Mouse (Mus musculus) kidney, adult 18-20 months (tissue): ENCODE results near the gene Ckap5.

ENCODE experiments used
- DNase-seq: peaks from one replicate; pipeline ENCODE4 v3.0.0; 2021

Ckap5 gene

DNA sequence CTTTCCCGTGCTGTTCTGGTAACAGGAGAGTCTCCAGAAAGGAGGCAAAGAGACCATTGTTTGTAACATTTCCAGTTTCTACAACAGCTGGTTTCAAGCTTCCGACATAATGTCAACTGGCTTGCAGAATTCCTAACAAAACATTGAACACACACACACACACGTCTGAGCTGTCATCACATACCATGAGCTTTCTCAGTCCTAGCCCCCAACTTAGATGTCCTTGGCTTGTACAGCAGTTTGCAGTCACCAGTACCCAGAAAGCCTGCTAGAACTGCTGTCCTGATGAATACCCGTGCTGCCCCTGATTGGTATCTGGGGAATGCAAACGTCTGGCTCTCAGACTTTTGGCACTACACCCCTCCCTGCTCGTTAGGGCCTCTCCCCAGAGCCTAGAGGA, 129.3 kb downstream of the Ckap5 start:
- no peak for DNase-seq

DNA sequence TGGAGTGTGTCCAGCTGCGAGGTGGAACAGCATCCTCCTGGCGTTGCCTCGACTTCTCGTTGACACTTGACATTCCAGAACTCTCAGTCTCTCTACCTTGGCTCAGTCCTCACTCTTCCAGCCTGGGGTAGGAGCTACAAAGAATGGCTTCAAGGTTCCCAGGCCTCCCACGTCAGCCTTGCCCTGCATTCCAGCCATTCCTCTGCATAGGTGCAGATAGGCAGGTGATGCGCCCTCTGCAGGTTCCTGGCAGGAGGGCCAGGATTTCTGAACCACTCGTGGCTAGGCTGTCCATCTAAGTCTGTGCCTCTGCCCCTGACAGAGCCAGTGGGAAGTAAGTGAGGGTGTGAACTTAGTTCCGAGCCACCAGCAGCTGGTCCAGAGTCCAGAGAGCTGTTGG, 130.2 kb downstream of the Ckap5 start:
- peak; percentile 52 for DNase-seq

DNA sequence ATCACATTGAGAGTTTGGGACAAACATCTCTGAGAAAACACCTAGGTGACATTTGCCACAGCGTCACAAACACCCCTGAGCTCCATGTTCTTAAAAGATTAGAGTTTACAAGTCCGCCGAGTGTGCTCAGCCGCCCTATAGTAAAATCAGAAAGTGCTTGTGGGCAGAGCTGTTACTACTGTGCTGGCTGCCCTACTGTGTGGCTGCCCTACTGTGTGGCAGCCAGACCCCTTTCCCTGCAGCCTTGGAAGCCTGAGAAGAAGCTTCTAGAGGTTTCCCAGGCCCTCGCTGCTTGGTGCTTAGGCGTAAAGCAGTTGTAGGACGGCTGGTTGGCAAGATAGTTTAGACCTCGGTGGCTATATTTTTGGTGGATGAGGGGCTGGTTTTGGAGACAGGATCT, 133.1 kb downstream of the Ckap5 start:
- DNase-seq = no peak

DNA sequence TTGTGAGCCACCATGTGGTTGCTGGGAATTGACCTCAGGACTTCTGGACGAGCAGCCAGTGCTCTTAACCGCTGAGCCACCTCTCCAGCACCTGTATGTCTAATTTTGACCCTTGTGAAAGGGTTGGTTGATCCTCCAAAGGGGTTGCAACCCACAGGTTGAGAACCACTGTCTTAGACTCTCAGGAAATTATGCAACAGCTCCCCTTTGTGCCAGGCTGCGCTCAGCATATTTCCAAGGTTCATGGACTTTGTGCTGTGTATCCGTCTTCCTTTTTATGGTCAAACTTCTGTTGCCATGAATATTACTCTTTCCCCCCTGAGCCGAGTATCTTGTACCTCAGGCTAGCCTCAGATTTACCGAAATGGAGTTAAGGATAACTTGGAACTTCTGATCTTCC, 134.4 kb downstream of the Ckap5 start:
- peak; percentile 59 for DNase-seq

DNA sequence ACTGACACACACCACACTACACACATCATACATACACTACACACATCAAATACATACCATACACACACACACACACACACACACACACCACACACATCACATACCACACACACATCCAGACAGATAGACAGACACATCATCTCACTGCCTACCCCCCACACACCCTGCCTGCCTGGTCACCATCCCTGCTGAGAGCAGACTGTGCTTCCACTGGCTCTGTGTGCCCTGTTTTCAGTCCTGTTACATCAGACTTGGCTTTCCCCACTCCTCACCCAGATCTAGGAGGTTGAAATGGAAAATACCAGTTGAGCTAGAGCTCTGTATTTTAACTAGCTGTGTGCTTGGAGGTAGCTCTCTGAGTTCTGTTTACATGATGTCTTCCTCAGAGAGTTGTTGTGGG, 138.2 kb downstream of the Ckap5 start:
- no peak for DNase-seq

DNA sequence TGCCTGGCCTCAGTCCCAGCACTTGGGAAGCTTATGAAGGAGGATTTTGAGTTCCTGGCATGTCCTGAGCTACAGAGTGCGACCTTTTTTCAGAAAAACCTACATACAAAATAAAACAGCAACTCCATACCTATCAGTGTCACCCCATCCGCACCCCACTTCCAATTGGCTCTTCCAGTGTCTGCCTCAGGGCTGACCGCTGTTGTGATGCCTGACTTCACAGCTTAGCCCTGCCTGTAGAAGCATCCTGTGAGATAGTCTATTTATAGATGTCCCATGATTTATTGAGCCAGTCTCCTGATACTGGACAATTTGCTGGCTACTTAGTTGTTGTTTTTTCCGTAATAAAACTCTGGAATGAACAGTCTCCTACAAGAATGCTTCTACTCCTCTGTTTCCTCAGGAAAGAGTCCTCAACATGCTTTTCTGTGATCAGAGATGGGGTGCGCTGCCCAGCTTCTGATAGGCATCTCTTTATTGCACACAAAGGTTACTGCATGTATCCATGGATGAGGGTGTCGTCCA, 139.9 kb downstream of the Ckap5 start:
- no peak for DNase-seq

DNA sequence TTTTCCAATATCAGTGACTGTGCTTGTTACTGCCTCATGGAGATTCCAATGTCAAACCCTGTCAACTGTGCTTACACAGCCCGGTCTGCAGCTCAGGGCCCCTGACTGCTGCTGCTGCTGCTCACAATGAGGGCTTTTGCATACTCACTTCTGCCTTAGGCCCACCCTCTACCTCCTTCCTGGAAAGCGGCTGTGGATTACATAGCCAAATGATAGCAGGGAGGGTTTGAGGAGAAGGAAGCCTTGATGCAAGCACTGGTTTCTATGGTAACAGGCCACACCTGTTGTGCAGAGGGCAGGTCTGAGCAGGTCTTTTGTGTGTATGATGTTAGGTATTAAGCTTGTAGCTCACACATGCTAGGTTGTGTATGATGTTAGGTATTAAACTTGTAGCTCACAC, 141.2 kb downstream of the Ckap5 start:
- DNase-seq = no peak

DNA sequence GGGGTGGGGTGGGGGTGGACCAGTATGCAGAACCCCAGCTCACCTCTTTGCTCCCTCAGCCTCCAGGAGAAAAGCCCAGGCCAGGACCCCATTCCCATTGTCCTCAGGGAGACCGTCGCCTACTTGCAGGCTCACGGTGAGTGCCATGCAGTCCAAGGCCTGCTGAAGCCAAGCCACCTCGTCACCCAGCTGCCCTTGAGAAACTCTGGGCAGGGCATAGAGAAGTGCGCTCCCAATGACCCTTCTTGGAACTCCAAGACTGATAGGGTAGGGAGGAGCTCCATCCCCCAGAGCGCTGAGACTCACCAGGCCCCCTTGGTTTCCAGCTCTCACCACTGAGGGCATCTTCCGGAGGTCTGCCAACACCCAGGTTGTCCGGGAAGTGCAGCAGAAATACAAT, 142.8 kb downstream of the Ckap5 start:
- no peak for DNase-seq

DNA sequence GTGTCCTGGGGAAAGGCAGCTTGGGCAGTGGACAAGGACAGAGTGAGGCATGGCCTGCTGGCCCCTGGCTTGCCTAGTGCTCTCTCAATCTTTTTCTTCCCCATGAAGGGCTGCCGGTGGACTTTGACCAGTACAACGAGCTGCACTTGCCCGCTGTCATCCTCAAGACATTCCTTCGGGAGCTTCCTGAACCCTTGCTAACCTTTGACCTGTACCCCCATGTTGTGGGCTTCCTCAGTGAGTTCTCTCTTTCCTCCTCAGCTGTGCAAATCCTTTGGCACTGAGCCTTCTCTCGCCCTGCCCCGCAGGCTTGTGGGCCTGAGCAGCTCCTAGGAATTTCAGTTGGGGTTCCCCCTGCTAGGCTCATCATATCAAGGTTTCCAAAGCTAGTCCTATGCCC, 143.5 kb downstream of the Ckap5 start:
- peak; percentile 61 for DNase-seq
